Mouse (Mus musculus) megakaryocyte, embryonic 14.5 days (primary cell): ENCODE results near the gene Rpl18a.

Source experiments
- FLI1 ChIP-seq: IDR thresholded peaks from 2 replicates; pipeline ENCODE4 v1.6.1; 2012; ENCODE audit warnings: low read length, inconsistent platforms, mixed read lengths
- GATA1 ChIP-seq: IDR thresholded peaks from 3 replicates; pipeline ENCODE4 v1.6.1; 2012; ENCODE audit warnings: mixed read lengths, low read length, inconsistent platforms, borderline replicate concordance

DNA sequence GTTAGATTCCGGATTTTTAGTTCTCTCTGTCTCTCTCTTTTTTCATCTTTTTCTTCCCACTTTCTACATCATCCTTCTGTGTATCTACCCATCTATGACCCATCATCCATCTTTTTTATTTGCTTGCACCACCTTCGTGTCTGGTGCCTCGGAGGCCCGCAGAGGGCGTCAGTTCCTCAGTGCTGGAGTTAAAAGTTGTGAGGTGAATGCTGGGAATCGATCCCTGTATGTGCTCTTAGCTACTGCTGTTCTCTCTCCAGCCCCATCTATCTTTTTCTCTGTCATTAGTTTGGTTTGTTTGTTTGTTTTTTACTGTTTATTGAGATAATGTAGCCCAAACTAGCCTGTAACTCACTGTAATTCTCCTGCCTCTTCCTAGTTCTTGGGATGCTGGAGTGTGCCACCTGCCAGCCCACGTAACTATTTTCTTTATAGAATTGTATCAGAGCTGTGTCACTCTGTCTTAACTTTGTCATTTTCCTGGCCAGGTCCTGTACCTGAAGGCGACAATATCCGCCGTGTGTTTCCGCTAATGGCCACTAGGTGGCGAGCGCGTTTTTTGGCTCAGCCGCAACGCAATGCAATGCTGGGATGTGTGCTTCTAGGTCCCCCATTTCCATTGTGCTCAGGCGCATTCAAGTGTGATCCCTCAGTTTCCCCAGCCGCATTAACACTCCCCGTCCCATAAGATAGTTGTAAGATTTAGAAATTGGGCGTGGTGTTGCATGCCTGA is 635 bp upstream of the Rpl18a start:
- TF ChIP-seq GATA1 (no peak), FLI1 (no peak)
